8 mouse cellular contexts compared by ENCODE assay signal in genomic region chr11:76178726-76179494, GRCm38 (mm10). TPM values are rescaled to one million over a fixed set of nuclear protein-coding genes. Genes with fewer than 3 reads are reported as not detected.
A peak's percentile ranks its signal among the peaks of the same experiment; 100 is the strongest.
DNase-seq lines count a peak whose midpoint lies in the region; ATAC-seq and TF ChIP-seq lines count a peak whose summit lies in the region.

No protein-coding gene starts in this region.

- peak overlapping the region; percentile 79 for H3K4me2 ChIP-seq in forebrain, embryonic 15.5 days (replicated peaks)
- peak overlapping the region; percentile 88 for H3K4me2 ChIP-seq in intestine, embryonic 16.5 days (ENCODE audit: low read depth, low read length)
- peak overlapping the region; percentile 94 for H3K4me2 ChIP-seq in limb, embryonic 12.5 days
- peak overlapping the region; percentile 94 for H3K4me2 ChIP-seq in midbrain, embryonic 14.5 days (ENCODE audit: low read length)
- H3K4me2 ChIP-seq in stomach, postnatal 0 days (replicated peaks; ENCODE audit: low read depth), result peak overlapping the region; percentile 98

- under 1% methylated on average over 28 of the region's 28 CpGs for WGBS in forebrain, embryonic 15.5 days
- under 1% methylated on average over 28 of the region's 28 CpGs for WGBS in intestine, embryonic 16.5 days
- 2% methylated on average over 28 of the region's 28 CpGs for WGBS in limb, embryonic 12.5 days
- WGBS in midbrain, embryonic 14.5 days, result 2% methylated on average over 28 of the region's 28 CpGs
- 1% methylated on average over 28 of the region's 28 CpGs for WGBS in stomach, postnatal 0 days

- peak; percentile 77 for ATAC-seq in forebrain, embryonic 15.5 days (replicated peaks)
- ATAC-seq in intestine, embryonic 16.5 days, result peak; percentile 88
- ATAC-seq in limb, embryonic 12.5 days (ENCODE audit: insufficient number of reproducible peaks, insufficient read depth, low FRiP score, low TSS enrichment, low read depth), result peak; percentile 73; the same call in 1 of the 2 replicates
- peak; percentile 55; the same call in 1 of the 2 replicates for ATAC-seq in midbrain, embryonic 14.5 days (ENCODE audit: low FRiP score, low TSS enrichment)
- ATAC-seq in stomach, postnatal 0 days (ENCODE audit: low FRiP score, low TSS enrichment), result peak; percentile 83

- H3K36me3 ChIP-seq in forebrain, embryonic 15.5 days, result peaks cover 13% of the 10 kb centered on the region; the same call in 1 of the 2 replicates
- no peaks in the 10 kb centered on the region; the same call in 1 of the 2 replicates for H3K36me3 ChIP-seq in intestine, embryonic 16.5 days (ENCODE audit: control insufficient read depth, insufficient read depth, low read length)
- peaks cover 8% of the 10 kb centered on the region for H3K36me3 ChIP-seq in limb, embryonic 12.5 days
- H3K36me3 ChIP-seq in midbrain, embryonic 14.5 days (ENCODE audit: control insufficient read depth, insufficient read depth, low read length), result peaks cover 3% of the 10 kb centered on the region; the same call in 1 of the 2 replicates
- H3K36me3 ChIP-seq in stomach, postnatal 0 days (ENCODE audit: control insufficient read depth, insufficient read depth, low read length), result no peaks in the 10 kb centered on the region

- peak overlapping the region; percentile 90 for H3K4me3 ChIP-seq in forebrain, embryonic 15.5 days
- H3K4me3 ChIP-seq in intestine, embryonic 16.5 days (ENCODE audit: low read length), result peak overlapping the region; percentile 94
- peak overlapping the region; percentile 81 for H3K4me3 ChIP-seq in limb, embryonic 12.5 days (replicated peaks)
- peak overlapping the region; percentile 90 for H3K4me3 ChIP-seq in midbrain, embryonic 14.5 days (replicated peaks; ENCODE audit: low read depth, low read length)
- peak overlapping the region; percentile 77 for H3K4me3 ChIP-seq in stomach, postnatal 0 days (ENCODE audit: low read depth, low read length)

- TF ChIP-seq EP300 in stomach, postnatal 0 days (optimal IDR thresholded peaks at IDR 0.05), result peak; percentile 14

- DNase-seq in gastrocnemius, postnatal 10 days, result peak; percentile 11
- DNase-seq in gastrocnemius, adult 18-20 months (ENCODE audit: low spot score), result no peak
- peak; percentile 55 for DNase-seq in c-Kit-positive CD71-positive TER-119-negative erythroid progenitor cells, embryonic 14.5 days (ENCODE audit: low read depth)
- peak; percentile 74 for DNase-seq in midbrain, embryonic 14.5 days
- peak; percentile 66 for DNase-seq in stomach, postnatal 0 days (ENCODE audit: low spot score)

- no peaks in the 10 kb centered on the region for H3K9me3 ChIP-seq in forebrain, embryonic 15.5 days
- no peaks in the 10 kb centered on the region for H3K9me3 ChIP-seq in intestine, embryonic 16.5 days (ENCODE audit: control insufficient read depth, low read length)
- no peaks in the 10 kb centered on the region for H3K9me3 ChIP-seq in limb, embryonic 12.5 days
- no peaks in the 10 kb centered on the region for H3K9me3 ChIP-seq in midbrain, embryonic 14.5 days (ENCODE audit: control insufficient read depth, low read length)
- H3K9me3 ChIP-seq in stomach, postnatal 0 days (ENCODE audit: control insufficient read depth, low read length), result no peaks in the 10 kb centered on the region

- H3K9ac ChIP-seq in forebrain, embryonic 15.5 days (replicated peaks), result peak overlapping the region; percentile 89
- peak overlapping the region; percentile 89 for H3K9ac ChIP-seq in intestine, embryonic 16.5 days (ENCODE audit: low read depth, low read length)
- peak overlapping the region; percentile 69 for H3K9ac ChIP-seq in limb, embryonic 12.5 days (replicated peaks)
- H3K9ac ChIP-seq in midbrain, embryonic 14.5 days (replicated peaks; ENCODE audit: low read length), result peak overlapping the region; percentile 76
- peak overlapping the region; percentile 80 for H3K9ac ChIP-seq in stomach, postnatal 0 days (ENCODE audit: low read length)

- peak overlapping the region; percentile 79 for H3K27ac ChIP-seq in forebrain, embryonic 15.5 days (replicated peaks)
- peak overlapping the region; percentile 79 for H3K27ac ChIP-seq in intestine, embryonic 16.5 days (ENCODE audit: low read length)
- H3K27ac ChIP-seq in limb, embryonic 12.5 days, result 0 out of 2 replicates have a peak overlapping the region, but pooled peaks have one; percentile 51
- H3K27ac ChIP-seq in midbrain, embryonic 14.5 days (replicated peaks; ENCODE audit: low read depth, low read length), result peak overlapping the region; percentile 78
- peak overlapping the region; percentile 86 for H3K27ac ChIP-seq in stomach, postnatal 0 days (replicated peaks)

- peaks cover 15% of the 10 kb centered on the region for H3K4me1 ChIP-seq in forebrain, embryonic 15.5 days
- H3K4me1 ChIP-seq in intestine, embryonic 16.5 days (ENCODE audit: control insufficient read depth, insufficient read depth, low read length), result peaks cover 6% of the 10 kb centered on the region
- H3K4me1 ChIP-seq in limb, embryonic 12.5 days (replicated peaks), result peaks cover 8% of the 10 kb centered on the region
- peaks cover 13% of the 10 kb centered on the region for H3K4me1 ChIP-seq in midbrain, embryonic 14.5 days (ENCODE audit: control insufficient read depth, insufficient read depth, low read length)
- 0 out of 2 replicates have a peak, but pooled peaks cover 3% of the 10 kb centered on the region for H3K4me1 ChIP-seq in stomach, postnatal 0 days (replicated peaks; ENCODE audit: control insufficient read depth, insufficient read depth)

- no peaks in the 10 kb centered on the region for H3K27me3 ChIP-seq in forebrain, embryonic 15.5 days
- no peaks in the 10 kb centered on the region for H3K27me3 ChIP-seq in intestine, embryonic 16.5 days (replicated peaks; ENCODE audit: control insufficient read depth, insufficient read depth, low read length)
- no peaks in the 10 kb centered on the region for H3K27me3 ChIP-seq in limb, embryonic 12.5 days
- no peaks in the 10 kb centered on the region for H3K27me3 ChIP-seq in midbrain, embryonic 14.5 days (ENCODE audit: control insufficient read depth, insufficient read depth, low read length)
- H3K27me3 ChIP-seq in stomach, postnatal 0 days (ENCODE audit: control insufficient read depth, insufficient read depth, low read length), result no peaks in the 10 kb centered on the region

- TF ChIP-seq CTCF in stomach, postnatal 0 days (IDR thresholded peaks at IDR 0.05; ENCODE audit: low read depth), result no peak

RNA-seq across cellular contexts. Expression of gene Vps53, which starts 0.5 kb away (rescaled TPM):
- total RNA-seq in gastrocnemius, postnatal 10 days (2021), result 10 to 100 TPM; 27.3 TPM
- total RNA-seq in gastrocnemius, adult 18-20 months (2021), result 10 to 100 TPM; 20.8 to 23.6 TPM
- polyA plus RNA-seq in forebrain, embryonic 15.5 days (2015; fragmentation: Nextera tagmentation; extraction: Ambion mirVana), result 66.6 and 67.6 TPM in 2 replicates
- polyA plus RNA-seq in intestine, embryonic 16.5 days (2015; fragmentation: Nextera tagmentation; extraction: Ambion mirVana), result 55.9 and 61.9 TPM in 2 replicates
- polyA plus RNA-seq in limb, embryonic 12.5 days (2016; fragmentation: Nextera tagmentation; extraction: Ambion mirVana), result 39.1 and 43.4 TPM in 2 replicates
- polyA plus RNA-seq in midbrain, embryonic 14.5 days (2014; fragmentation: Nextera tagmentation; extraction: Ambion mirVana), result 65.6 and 66.8 TPM in 2 replicates
- polyA plus RNA-seq in stomach, postnatal 0 days (2015; fragmentation: Nextera tagmentation; extraction: Ambion mirVana), result 42.9 and 43.8 TPM in 2 replicates

RNA-seq across cellular contexts. Expression of gene Fam57a, which starts 0.6 kb away (rescaled TPM):
- 1 to 10 TPM; 5.5 to 6.5 TPM for total RNA-seq in gastrocnemius, postnatal 10 days (2021)
- total RNA-seq in gastrocnemius, adult 18-20 months (2021), result 1 to 10 TPM; 1.4 to 2.0 TPM
- polyA plus RNA-seq in forebrain, embryonic 15.5 days (2015; fragmentation: Nextera tagmentation; extraction: Ambion mirVana), result 20.2 TPM in 2 replicates
- polyA plus RNA-seq in intestine, embryonic 16.5 days (2015; fragmentation: Nextera tagmentation; extraction: Ambion mirVana), result 104 TPM in 2 replicates
- 24.2 and 26.6 TPM in 2 replicates for polyA plus RNA-seq in limb, embryonic 12.5 days (2016; fragmentation: Nextera tagmentation; extraction: Ambion mirVana)
- polyA plus RNA-seq in midbrain, embryonic 14.5 days (2014; fragmentation: Nextera tagmentation; extraction: Ambion mirVana), result 25.7 and 27.3 TPM in 2 replicates
- polyA plus RNA-seq in stomach, postnatal 0 days (2015; fragmentation: Nextera tagmentation; extraction: Ambion mirVana), result 328 and 372 TPM in 2 replicates

RNA-seq across cellular contexts. Expression of gene Dbil5, which starts 38.5 kb away (rescaled TPM):
- not detected for total RNA-seq in gastrocnemius, postnatal 10 days (2021)
- not detected for total RNA-seq in gastrocnemius, adult 18-20 months (2021)
- not detected in 2 replicates for polyA plus RNA-seq in forebrain, embryonic 15.5 days (2015; fragmentation: Nextera tagmentation; extraction: Ambion mirVana)
- polyA plus RNA-seq in intestine, embryonic 16.5 days (2015; fragmentation: Nextera tagmentation; extraction: Ambion mirVana), result 0.86 and 1.1 TPM in 2 replicates
- 0.95 and 1.0 TPM in 2 replicates for polyA plus RNA-seq in limb, embryonic 12.5 days (2016; fragmentation: Nextera tagmentation; extraction: Ambion mirVana)
- 1.1 TPM in 1 of 2 replicates, not detected in the other for polyA plus RNA-seq in midbrain, embryonic 14.5 days (2014; fragmentation: Nextera tagmentation; extraction: Ambion mirVana)
- polyA plus RNA-seq in stomach, postnatal 0 days (2015; fragmentation: Nextera tagmentation; extraction: Ambion mirVana), result 4.0 and 4.7 TPM in 2 replicates

RNA-seq across cellular contexts. Expression of gene Gemin4, which starts 38.6 kb away (rescaled TPM):
- total RNA-seq in gastrocnemius, postnatal 10 days (2021), result 1 to 10 TPM; 3.0 to 5.0 TPM
- 1 to 10 TPM; 1.4 to 3.3 TPM for total RNA-seq in gastrocnemius, adult 18-20 months (2021)
- 18.1 and 18.7 TPM in 2 replicates for polyA plus RNA-seq in forebrain, embryonic 15.5 days (2015; fragmentation: Nextera tagmentation; extraction: Ambion mirVana)
- 26.6 and 29.4 TPM in 2 replicates for polyA plus RNA-seq in intestine, embryonic 16.5 days (2015; fragmentation: Nextera tagmentation; extraction: Ambion mirVana)
- polyA plus RNA-seq in limb, embryonic 12.5 days (2016; fragmentation: Nextera tagmentation; extraction: Ambion mirVana), result 33.0 and 34.5 TPM in 2 replicates
- polyA plus RNA-seq in midbrain, embryonic 14.5 days (2014; fragmentation: Nextera tagmentation; extraction: Ambion mirVana), result 13.4 and 20.0 TPM in 2 replicates
- polyA plus RNA-seq in stomach, postnatal 0 days (2015; fragmentation: Nextera tagmentation; extraction: Ambion mirVana), result 18.5 and 21.9 TPM in 2 replicates
